Mouse (Mus musculus) cerebellum, adult 18-20 months (tissue): ENCODE measurements around the gene H2afy.
"Not testable (repeated sequence)": the region's sequence is repeated elsewhere in the genome, so short reads cannot be mapped to it uniquely, and the experiment has no call there.

Experiments used
- DNase-seq, 2 experiments: peaks; one replicate each; pipeline ENCODE4 v3.0.0; 2021

Gene H2afy

DNA sequence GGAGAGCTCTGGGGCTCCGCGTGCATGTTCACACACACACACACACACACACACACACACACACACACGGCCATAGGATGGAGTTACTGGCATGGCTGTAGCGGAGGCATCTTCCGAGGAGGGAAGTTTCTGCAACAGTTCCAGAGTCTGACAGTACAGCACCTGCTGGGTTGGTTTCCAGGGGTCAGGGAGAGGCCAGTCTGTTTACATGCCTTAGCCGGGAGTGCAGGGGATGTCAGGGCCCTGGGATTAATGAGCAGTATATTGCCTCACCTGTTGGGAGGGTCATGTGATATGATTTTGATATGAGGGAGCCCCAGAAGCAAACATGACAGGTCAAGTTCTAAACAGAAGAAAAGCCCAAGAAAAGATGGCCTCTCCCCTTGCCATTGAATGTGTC lies 66.5 kb downstream of the H2afy start:
- no peak for DNase-seq

DNA sequence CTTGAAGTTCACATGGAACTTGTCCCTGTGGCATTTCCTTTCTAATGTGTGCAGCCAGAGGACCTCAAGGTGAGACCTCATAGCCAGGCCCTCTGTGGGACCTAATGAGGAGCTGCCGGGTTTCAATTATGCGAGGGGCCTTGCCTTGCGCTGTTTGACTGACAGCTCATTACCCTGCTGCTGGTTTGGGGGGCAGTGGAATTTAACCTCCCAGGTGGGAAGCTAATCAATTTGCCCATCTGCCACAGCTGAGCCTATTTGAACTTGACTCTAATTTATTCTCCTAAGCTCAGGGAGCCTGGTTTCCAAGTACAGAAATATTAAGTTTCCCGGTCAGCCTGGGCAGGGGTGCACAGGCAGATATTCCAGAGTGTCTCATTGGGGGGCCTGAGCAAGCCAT lies 67.6 kb downstream of the H2afy start:
- no peak for DNase-seq

DNA sequence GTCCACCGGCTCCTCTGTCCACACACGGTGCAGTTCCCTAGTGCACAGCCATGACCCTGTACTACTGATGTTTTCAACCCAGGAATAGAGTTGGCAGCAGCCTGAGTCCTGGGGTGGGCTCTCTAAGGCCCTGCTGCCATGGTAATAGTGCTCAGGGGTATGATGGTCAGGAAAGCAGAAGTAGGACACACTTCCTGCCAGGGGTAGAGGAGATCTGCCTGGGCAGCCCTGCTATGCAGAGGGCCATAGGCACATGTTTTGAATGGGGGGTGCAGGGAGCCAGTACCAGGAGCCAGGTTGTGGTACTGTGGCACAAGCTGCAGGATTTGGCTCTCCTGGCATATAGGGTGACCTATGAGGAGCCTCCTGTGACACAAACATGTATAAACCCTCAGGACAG lies 69.3 kb downstream of the H2afy start:
- no peak for DNase-seq

DNA sequence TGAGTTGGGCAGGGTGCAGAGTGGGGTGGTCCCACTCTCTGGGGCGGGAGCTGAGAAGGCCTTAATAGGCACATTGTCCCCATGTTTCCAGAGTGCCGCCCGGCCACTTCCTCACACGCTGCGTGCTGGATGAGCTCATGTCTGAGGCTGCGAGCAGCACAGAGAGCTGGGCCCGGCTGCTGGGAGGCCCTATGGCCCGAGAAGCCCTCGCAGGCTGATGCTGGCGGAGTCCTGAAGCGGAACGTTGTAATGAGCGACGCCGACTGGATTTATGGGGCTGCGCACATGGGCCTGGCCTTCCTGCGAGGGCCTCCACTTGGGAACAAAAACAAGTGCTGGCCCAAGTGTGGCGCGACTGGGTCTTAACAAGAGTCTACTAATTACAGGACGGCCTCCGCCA lies 70.0 kb downstream of the H2afy start:
- DNase-seq: no peak

DNA sequence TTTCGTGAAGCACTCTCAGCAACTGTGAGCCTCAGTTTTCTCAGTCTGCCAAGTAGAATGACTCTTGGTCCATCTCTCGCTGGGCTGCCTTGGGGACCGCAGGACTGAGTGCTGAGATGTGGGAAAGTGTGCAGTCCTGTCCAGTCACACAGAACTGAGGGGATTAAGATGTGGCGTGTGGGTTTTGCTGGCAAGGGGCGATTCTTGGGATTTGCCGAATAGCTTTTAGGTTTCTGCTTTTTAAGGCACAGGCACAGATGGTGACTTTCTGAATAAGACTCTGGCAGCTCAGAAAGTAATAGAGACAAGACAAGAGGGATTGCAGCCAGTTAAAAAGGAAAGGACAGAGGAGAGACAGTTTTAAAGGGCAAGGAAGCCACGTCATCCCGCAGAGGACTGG lies 78.4 kb downstream of the H2afy start:
- no peak for DNase-seq

DNA sequence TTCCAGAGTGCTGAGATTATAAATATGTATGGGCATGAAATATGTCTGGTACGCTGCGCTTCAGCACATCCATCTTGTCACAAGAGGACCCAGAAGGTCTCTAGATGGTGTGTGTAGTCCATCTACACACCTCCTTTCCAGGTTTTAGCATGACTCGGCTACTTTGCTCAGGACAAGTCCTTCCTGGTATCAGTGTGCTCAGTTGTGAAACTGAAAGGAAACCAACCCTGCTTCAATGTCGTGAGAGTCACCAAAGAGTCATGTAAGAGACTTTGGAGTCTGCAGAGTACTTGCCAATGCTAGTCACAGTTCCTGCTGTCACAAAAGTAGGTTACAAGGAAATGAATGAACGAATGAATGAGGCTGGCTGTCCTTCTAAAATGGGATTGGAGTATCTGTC lies 80.4 kb downstream of the H2afy start:
- DNase-seq: no peak

DNA sequence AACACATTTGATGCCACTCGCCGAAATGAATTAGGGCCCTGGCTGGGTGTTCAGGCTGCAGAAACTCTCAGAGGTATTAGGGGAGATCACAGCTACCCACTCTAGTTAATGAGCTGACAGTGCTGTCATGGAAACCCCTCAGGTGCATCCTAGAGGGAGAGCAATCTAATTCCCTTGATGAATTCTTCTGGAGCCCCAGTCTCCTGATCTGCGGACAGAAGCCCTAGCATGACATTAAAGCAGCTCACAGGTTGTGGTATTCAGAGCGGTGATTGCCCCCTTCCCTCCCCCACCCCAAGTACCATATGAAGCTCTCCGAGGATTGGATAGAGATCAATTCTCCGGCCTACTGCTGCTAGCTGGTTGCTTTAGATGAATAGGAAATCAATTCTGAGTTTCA lies 82.1 kb downstream of the H2afy start:
- DNase-seq: no peak

DNA sequence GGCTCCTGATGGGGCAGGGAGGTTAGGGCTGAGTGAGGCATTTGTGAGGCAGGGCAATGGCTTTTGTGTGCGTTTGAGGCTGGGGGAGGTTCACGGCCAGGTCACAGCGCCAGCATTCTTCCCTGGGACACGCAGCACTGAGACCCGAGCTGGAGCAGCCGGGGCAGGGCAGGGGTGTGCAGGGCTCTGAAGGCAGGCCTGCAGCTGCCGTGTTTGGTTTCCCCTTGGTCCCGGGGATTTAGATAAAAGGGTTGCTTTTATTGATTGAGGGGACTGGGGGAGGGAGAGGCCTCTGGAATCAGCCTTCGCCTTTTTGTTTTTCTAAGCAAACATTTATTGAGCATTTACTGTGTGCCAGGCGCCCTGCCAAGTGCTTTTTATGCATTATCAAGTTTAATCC lies 83.4 kb downstream of the H2afy start:
- no peak for DNase-seq

DNA sequence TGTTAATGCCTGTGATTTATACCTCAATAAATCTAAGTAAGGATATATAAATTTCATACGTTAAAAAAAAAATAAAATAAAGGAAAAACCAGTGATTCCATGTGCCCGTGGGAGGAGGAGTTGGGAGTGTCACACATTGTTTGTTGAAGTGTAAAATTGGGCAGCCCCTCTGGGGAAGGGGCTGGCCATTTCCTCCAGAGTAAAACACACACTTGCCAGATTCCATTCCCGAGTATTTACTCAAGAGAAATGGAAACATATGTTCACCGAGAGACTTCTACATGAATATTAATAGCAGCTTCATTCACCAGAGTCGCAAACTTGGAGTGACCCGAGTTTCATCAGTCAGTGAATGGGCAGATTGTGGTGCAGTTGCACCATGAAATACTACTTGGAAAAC lies 85.9 kb downstream of the H2afy start:
- no peak for DNase-seq

DNA sequence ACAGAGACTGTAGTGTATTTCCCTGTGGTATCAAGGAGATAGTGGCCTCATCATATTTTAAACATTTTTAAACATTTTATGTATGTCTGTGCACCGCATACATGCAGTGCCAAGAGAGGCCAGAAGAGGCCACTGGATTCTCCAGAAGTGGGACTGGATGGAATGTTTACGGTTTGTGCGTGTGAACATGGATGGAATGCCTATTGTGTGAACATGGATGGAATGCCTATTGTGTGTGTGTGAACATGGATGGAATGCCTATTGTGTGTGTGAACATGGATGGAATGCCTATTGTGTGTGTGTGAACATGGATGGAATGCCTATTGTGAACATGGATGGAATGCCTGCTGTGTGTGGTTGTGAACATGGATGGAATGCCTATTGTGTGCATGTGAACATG lies 93.9 kb downstream of the H2afy start:
- DNase-seq: no peak

DNA sequence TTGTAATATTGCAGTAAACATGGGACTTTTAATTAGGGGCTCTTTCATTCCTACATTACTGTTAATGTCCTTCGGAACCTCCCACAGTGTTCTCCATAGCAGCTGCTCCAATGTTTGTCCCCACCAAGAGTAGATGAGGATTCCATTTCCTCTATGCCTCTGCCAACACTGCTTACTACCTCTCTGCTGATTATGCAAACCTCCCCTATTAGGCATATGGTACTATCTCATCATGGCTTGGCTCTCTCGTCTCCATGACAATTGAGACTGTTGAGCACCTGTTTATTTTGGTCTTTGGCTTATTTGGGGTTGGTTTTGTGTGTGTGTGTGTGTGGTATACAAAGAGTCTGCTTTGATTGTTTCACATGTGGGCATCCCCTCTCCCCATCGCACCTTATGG lies 95.5 kb downstream of the H2afy start:
- DNase-seq: no peak

DNA sequence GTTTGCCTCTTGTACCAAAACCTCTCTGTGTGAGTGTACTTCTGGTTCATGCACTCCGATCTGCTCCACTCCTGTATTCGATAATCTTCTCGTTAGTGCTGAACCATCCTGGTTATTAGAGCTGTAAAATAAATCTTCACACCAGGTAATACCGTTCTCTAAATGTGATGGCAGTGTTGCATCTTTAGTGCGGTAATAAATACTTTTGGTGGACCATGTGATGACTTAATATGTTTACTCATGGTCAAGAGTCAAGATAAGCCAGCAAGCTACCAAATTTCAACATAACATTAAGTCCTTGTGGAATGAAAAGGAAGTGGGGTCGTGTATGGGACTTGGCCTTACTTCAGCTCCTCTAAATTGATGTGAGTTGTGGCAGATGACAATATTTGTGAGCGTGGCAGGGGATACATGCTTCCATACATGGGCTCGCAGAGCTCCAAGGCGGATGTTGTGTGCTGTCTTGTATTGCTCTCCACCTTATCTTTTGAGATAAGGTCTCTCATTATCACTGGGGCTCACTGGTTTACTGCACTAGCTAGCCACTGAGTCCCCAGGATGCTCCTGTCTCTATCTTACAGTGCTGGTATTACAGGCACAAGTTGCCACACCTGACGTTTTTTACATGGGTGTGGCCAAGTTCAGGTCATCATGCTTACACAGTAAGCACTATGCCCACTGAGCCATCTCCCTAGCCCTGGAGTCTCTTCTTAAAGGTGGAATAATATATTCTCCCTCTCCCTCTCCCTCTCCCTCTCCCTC lies 96.4 kb downstream of the H2afy start:
- no peak for DNase-seq

DNA sequence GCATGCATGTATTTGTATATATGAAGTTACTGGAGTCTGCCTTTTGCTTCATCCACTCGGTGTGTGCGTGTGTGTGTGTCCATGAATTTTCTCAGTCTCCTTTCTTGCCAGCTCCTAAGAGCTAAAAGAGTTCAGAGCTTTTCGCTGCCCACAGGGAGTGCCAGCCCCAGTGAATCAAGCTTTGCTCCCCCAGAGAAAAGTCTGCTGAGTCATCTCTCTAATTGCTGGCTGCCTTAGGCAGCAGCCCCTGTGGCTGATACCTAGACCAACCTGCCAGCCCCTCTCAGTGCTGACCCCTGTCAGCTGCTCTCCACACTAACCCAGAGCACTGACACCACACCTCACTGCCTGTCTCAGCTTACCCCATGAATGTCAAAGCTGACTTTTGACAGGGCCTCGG lies 107.2 kb downstream of the H2afy start:
- DNase-seq: no peak

DNA sequence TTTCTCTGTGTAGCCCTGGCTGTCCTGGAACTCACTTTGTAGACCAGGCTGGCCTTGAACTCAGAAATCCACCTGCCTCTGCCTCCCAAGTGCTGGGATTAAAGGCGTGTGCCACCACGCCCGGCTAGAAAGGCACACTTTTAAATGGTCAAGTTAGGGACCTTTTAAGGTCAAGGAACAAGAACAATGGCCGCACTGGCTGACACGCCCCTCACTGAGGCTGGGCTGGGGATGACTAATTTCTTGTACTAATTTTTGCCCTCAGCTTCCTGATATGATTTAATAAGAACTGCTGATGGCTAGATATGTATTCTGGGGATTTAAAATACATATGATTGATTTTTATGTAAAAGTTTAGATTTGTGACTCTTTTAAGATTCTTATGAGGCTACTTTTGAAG lies 108.2 kb downstream of the H2afy start:
- DNase-seq: not testable (repeated sequence)

DNA sequence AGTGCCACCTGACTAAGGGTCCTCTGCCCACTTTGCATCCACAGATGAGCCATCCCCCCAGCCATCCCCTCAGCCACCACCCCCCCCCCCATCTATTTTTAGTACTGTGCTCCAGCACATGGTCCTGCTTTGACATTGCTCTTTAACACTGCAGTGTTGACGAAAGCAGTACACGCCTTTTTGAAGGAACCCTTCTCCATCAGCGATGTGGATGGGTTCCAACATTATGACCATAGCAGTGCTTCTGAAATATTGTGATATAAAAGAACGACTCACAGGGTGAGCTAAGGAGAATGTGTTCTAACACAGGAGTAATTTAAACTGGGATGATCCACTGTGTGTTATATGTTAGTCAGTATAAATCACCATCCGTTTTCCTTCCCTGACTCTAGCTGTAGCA lies 109.5 kb downstream of the H2afy start:
- no peak for DNase-seq

DNA sequence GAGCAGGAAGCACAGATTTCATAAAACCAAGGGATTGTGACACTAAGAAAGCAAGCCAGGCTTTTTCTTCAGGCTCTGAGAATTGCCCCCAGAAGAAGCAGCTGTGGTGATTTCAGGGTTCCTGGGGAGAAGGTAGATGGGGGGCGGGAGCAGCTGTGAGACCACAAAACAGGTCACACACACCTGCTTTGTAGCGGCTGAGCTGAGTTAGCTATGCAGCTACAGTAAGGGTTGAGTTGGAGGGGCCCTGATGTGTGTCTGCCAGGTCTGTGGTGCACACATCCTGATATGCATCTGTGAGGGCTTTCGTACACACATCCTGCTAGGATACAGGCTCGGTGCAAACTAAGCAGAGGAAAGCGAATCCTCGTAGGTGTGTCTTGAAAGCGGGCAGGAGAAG lies 110.1 kb downstream of the H2afy start:
- no peak for DNase-seq

DNA sequence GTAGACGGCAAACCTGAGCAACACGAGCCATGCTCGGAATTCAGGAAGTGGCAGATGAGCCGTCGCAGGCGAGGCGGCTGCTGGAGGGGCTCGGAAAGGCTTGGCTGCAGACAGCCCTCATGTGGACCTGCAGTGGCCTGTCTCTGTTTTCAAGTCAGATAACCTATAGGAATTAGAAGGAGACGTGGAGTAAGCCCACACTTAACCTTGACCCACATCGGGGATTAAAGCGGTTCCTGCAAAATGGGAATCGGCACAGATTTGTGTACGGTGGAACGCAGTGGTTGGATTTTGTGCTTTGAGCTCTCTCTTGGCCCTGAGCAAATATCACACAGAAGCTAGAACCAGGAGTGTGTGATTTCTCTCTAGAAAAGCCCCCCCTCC lies 111.1 kb downstream of the H2afy start:
- DNase-seq: no peak

DNA sequence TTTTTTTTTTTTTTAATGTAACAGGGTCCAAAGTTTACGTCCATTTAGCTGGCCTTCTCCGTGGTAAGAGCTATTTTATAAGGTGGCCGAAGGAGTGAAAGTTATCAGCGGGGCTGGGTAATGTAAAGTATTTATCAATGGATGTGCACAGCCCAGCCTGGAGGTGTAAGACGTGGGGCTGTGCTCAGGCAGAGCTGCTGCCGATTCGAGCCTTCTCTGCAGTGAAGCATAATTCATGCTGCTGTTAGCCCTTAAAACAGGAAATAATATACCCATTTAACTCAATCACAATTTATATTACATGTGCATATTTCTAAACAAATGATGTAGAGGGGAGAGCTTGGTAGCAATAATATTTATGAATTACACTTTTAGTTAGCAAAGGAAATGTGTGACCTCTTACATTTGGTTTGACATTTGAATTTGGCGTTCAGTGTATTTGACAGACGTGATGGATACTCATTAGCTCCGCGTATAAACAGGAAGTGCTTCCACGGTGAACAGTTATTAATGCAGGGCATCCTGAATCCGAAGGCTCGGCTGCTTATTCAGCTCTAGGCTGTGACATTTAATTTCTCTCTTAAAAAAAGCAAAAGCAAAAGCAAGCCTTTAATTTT lies 111.6 kb downstream of the H2afy start:
- DNase-seq: no peak
